Mouse (Mus musculus) ES-Bruce4 (cell line): ENCODE results near the gene Samd1.

Source experiments
- CTCF ChIP-seq: IDR thresholded peaks from one replicate; pipeline ENCODE4 v1.8.1; 2011; ENCODE audit warnings: low read depth, low read length
- POLR2A ChIP-seq: IDR thresholded peaks from one replicate; pipeline ENCODE4 v1.8.1; 2011; ENCODE audit warnings: low read length; ENCODE audit not compliant: insufficient read depth

- TF ChIP-seq POLR2A (no peak), CTCF (no peak)
Observed at GRCm38 (mm10) chr8:83982449-83982848, 15.0 kb upstream of the Samd1 start.
